18 mouse cellular contexts compared by ENCODE assay signal in the genomic region with DNA sequence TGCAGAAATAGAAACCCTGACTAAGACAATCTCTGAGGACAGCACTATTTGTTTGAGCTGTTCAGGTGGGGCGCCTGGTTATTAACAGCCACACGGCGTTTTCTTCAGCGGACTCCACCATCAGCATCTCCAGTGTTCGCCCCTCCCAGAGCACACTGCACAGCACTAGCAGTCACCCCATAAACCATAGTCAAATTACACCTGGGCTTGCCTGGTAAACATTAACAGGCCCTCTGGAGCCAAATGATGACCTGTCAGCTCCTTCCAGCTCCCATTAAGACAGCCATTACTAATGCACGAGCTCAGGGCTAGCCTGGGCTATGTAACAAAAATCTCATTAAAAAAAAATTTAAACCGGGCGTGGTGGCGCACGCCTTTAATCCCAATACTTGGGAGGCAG. TPM values are rescaled to one million over a fixed set of nuclear protein-coding genes. Genes with fewer than 3 reads are reported as not detected.
"Had no signal": no experiment of that assay in that cellular context is flagged by ENCODE, and none has a peak within 500 bp of the region (broad histone marks: within the 10 kb centered on the region; RNA-seq: fewer than 3 reads in every experiment).

No protein-coding gene starts in this region.

- H3K27ac ChIP-seq: hindbrain, embryonic 15.5 days; left cerebral cortex, adult 2 months; limb, embryonic 15.5 days; liver, embryonic 14.5 days; midbrain, embryonic 13.5 days; neural tube, embryonic 15.5 days; stomach, postnatal 0 days had no signal

- H3K4me3 ChIP-seq: hindbrain, embryonic 15.5 days; left cerebral cortex, adult 2 months; limb, embryonic 15.5 days; midbrain, embryonic 13.5 days; myocyte; neural tube, embryonic 15.5 days had no signal

- ATAC-seq: midbrain, embryonic 13.5 days had no signal

- H3K4me2 ChIP-seq: hindbrain, embryonic 15.5 days; limb, embryonic 15.5 days; midbrain, embryonic 13.5 days; neural tube, embryonic 15.5 days had no signal

- H3K27me3 ChIP-seq: hindbrain, embryonic 15.5 days; limb, embryonic 15.5 days; midbrain, embryonic 13.5 days; neural tube, embryonic 15.5 days had no signal

- H3K9me3 ChIP-seq: hindbrain, embryonic 15.5 days; limb, embryonic 15.5 days; midbrain, embryonic 13.5 days; neural tube, embryonic 15.5 days had no signal

- DNase-seq: lung, adult 18-20 months; thymus, adult 18-20 months; thymus, postnatal 14 days had no signal

- H3K9ac ChIP-seq: hindbrain, embryonic 15.5 days; limb, embryonic 15.5 days; liver, embryonic 14.5 days; midbrain, embryonic 13.5 days; neural tube, embryonic 15.5 days had no signal

RNA-seq across cellular contexts. Expression of a gene that starts 22.0 kb away (rescaled TPM):
- total RNA-seq: layer of hippocampus, postnatal 25 days; left cerebral cortex, postnatal 14 days had no signal

RNA-seq across cellular contexts. Expression of a gene that starts 25.8 kb away (rescaled TPM):
- total RNA-seq: layer of hippocampus, adult 8-10 months; layer of hippocampus, postnatal 25 days; left cerebral cortex, adult 2 months; left cerebral cortex, postnatal 14 days; megakaryocyte-erythroid progenitor cell, adult 5-6 weeks had no signal
- polyA plus RNA-seq: hindbrain, embryonic 11.5 days; limb, embryonic 11.5 days; limb, embryonic 15.5 days; midbrain, embryonic 13.5 days; myocyte; neural tube, embryonic 11.5 days had no signal
